Mouse (Mus musculus) limb, embryonic 15.5 days (tissue): Measurements from ENCODE around the gene Lamtor5. TPM values are rescaled to one million over a fixed set of nuclear protein-coding genes. Genes with fewer than 3 reads are reported as not detected.
A peak's percentile ranks its signal among the peaks of the same experiment; 100 is the strongest.

Experiments
- ATAC-seq: fragments of 200-750 bp; cut with Nextera tagmentation; 2 replicates; pipeline ENCODE4 v1.8.0; 2017; ENCODE audit warnings: low read depth, moderate TSS enrichment; ENCODE audit not compliant: insufficient number of reproducible peaks, low FRiP score, low TSS enrichment
- H3K27ac ChIP-seq: fragments of 300-500 bp; sonication (generic); 2 replicates; pipeline ENCODE4 v1.5.1; 2015; ENCODE audit warnings: moderate library complexity, mild to moderate bottlenecking, inconsistent platforms
- H3K27me3 ChIP-seq: fragments of 300-500 bp; sonication (generic); 2 replicates; pipeline ENCODE4 v1.6.1; 2015; ENCODE audit warnings: inconsistent platforms
- H3K36me3 ChIP-seq: fragments of 300-500 bp; sonication (generic); 2 replicates; pipeline ENCODE4 v1.6.1; 2015; ENCODE audit warnings: inconsistent platforms
- H3K4me1 ChIP-seq: fragments of 300-500 bp; sonication (generic); 2 replicates; pipeline ENCODE4 v1.6.1; 2015; ENCODE audit warnings: inconsistent platforms
- H3K4me2 ChIP-seq: fragments of 300-500 bp; sonication (generic); 2 replicates; pipeline ENCODE4 v1.6.1; 2015; ENCODE audit warnings: mild to moderate bottlenecking, inconsistent platforms
- H3K4me3 ChIP-seq: fragments of 300-500 bp; sonication (generic); 2 replicates; pipeline ENCODE4 v1.5.1; 2015; ENCODE audit warnings: mild to moderate bottlenecking, inconsistent platforms
- H3K9ac ChIP-seq: fragments of 300-500 bp; sonication (generic); 2 replicates; pipeline ENCODE4 v1.6.1; 2015; ENCODE audit warnings: inconsistent platforms
- H3K9me3 ChIP-seq: fragments of 300-500 bp; sonication (generic); 2 replicates; pipeline ENCODE4 v1.6.1; 2016; ENCODE audit warnings: inconsistent platforms
- WGBS: fragments of 180-500 bp; shearing (Covaris S2); methylation state at CpG from one replicate; pipeline ENCODE4 v1.1.7; 2015; 5-methylcytosine and 5-hydroxymethylcytosine counted together
- polyA plus RNA-seq: library from polyadenylated mRNA; unstranded; fragments of >200 nt; fragmentation: Nextera tagmentation; extraction: Ambion mirVana; gene quantifications from 2 replicates; pipeline ENCODE4 v1.2.1, GENCODE M21; 2015

Gene Lamtor5
- 175 and 176 TPM in 2 replicates for polyA plus RNA-seq

- no peaks in the 10 kb centered on the region for H3K27me3 ChIP-seq
- peak within 1 kb of the TSS; percentile 65 for H3K4me2 ChIP-seq
- H3K36me3 ChIP-seq: peaks cover 9% of the 10 kb centered on the region
- no peak within 1 kb of the TSS for H3K27ac ChIP-seq
- H3K4me1 ChIP-seq: peaks cover 6% of the 10 kb centered on the region
- WGBS: 3% methylated on average over 43 of the region's 43 CpGs
- ATAC-seq: peak; percentile 86
- peak within 1 kb of the TSS; percentile 72 for H3K9ac ChIP-seq
- no peaks in the 10 kb centered on the region for H3K9me3 ChIP-seq
- H3K4me3 ChIP-seq: peak within 1 kb of the TSS; percentile 98
These were observed at the start of gene Lamtor5 for GRCm38 (mm10) chr3:107278479-107279269. Lamtor5 (plus strand) TSS chr3:107278858.

- WGBS: 77% methylated on average over 5 of the region's 5 CpGs
These were observed 49.4 kb upstream of the Lamtor5 start for GRCm38 (mm10) chr3:107229221-107229620.

GRCm38 (mm10) chr3:107229822-107230221 is 48.8 kb upstream of the Lamtor5 start:
- ATAC-seq: 0 out of 2 replicates have a peak, but pooled peaks have one; percentile 27
- no peak overlapping the region for H3K27ac ChIP-seq
- H3K4me2 ChIP-seq: no peak overlapping the region
- WGBS: 43% methylated on average over 5 of the region's 5 CpGs
- H3K9me3 ChIP-seq: no peaks in the 10 kb centered on the region
- H3K36me3 ChIP-seq: no peaks in the 10 kb centered on the region
- peaks cover 7% of the 10 kb centered on the region for H3K27me3 ChIP-seq
- peaks cover 7% of the 10 kb centered on the region; the same call in 1 of the 2 replicates for H3K4me1 ChIP-seq
- H3K9ac ChIP-seq: no peak overlapping the region
- no peak overlapping the region for H3K4me3 ChIP-seq

More at GRCm38 (mm10) chr3:107229221-107229620, 49.4 kb upstream of the Lamtor5 start:
- no peak for ATAC-seq
- Histone ChIP-seq H3K27ac (no peak overlapping the region), H3K4me2 (no peak overlapping the region), H3K27me3 (peaks cover 7% of the 10 kb centered on the region), H3K9me3 (no peaks in the 10 kb centered on the region), H3K4me1 (peaks cover 7% of the 10 kb centered on the region; the same call in 1 of the 2 replicates), H3K9ac (no peak overlapping the region), H3K36me3 (no peaks in the 10 kb centered on the region), H3K4me3 (no peak overlapping the region)

- H3K9me3 ChIP-seq: no peaks in the 10 kb centered on the region
- peaks cover 7% of the 10 kb centered on the region for H3K27me3 ChIP-seq
- no peak within 1 kb of the TSS for H3K4me3 ChIP-seq
- no peak within 1 kb of the TSS for H3K4me2 ChIP-seq
- no peak within 1 kb of the TSS for H3K9ac ChIP-seq
- no peak for ATAC-seq
- H3K36me3 ChIP-seq: no peaks in the 10 kb centered on the region
- no peak within 1 kb of the TSS for H3K27ac ChIP-seq
- H3K4me1 ChIP-seq: peaks cover 7% of the 10 kb centered on the region; the same call in 1 of the 2 replicates
- WGBS: 27% methylated on average over 1 of the region's 1 CpGs
These were observed 48.1 kb upstream of the Lamtor5 start, which contains the start of gene A630076J17Rik for GRCm38 (mm10) chr3:107230527-107230926. A630076J17Rik (plus strand) TSS chr3:107230614.

- no peak for ATAC-seq
- Histone ChIP-seq H3K27ac (no peak overlapping the region), H3K4me1 (peaks cover 7% of the 10 kb centered on the region; the same call in 1 of the 2 replicates), H3K4me3 (no peak overlapping the region), H3K4me2 (no peak overlapping the region), H3K9me3 (no peaks in the 10 kb centered on the region), H3K36me3 (no peaks in the 10 kb centered on the region), H3K9ac (no peak overlapping the region), H3K27me3 (peaks cover 7% of the 10 kb centered on the region)
- 37% methylated on average over 4 of the region's 4 CpGs for WGBS
These were observed 47.5 kb upstream of the Lamtor5 start for GRCm38 (mm10) chr3:107231202-107231601.

- 8% methylated on average over 11 of the region's 11 CpGs for WGBS
- no peak overlapping the region for H3K9ac ChIP-seq
- no peaks in the 10 kb centered on the region for H3K36me3 ChIP-seq
- H3K4me3 ChIP-seq: no peak overlapping the region
- peaks cover 7% of the 10 kb centered on the region; the same call in 1 of the 2 replicates for H3K4me1 ChIP-seq
- peaks cover 7% of the 10 kb centered on the region for H3K27me3 ChIP-seq
- H3K9me3 ChIP-seq: no peaks in the 10 kb centered on the region
- H3K4me2 ChIP-seq: no peak overlapping the region
- no peak overlapping the region for H3K27ac ChIP-seq
- no peak for ATAC-seq
These were observed 45.3 kb upstream of the Lamtor5 start for GRCm38 (mm10) chr3:107233351-107233813.

- Histone ChIP-seq H3K27me3 (peaks cover 7% of the 10 kb centered on the region), H3K36me3 (no peaks in the 10 kb centered on the region), H3K4me2 (no peak overlapping the region), H3K4me3 (no peak overlapping the region), H3K4me1 (peaks cover 7% of the 10 kb centered on the region; the same call in 1 of the 2 replicates), H3K27ac (no peak overlapping the region), H3K9me3 (no peaks in the 10 kb centered on the region), H3K9ac (no peak overlapping the region)
- WGBS: 34% methylated on average over 2 of the region's 2 CpGs
- no peak for ATAC-seq
These were observed 44.7 kb upstream of the Lamtor5 start for GRCm38 (mm10) chr3:107233945-107234344.

GRCm38 (mm10) chr3:107238051-107238450 is 40.6 kb upstream of the Lamtor5 start:
- Histone ChIP-seq H3K4me2 (no peak overlapping the region), H3K4me1 (peaks cover 5% of the 10 kb centered on the region; the same call in 1 of the 2 replicates), H3K9ac (no peak overlapping the region), H3K4me3 (no peak overlapping the region), H3K9me3 (no peaks in the 10 kb centered on the region), H3K27me3 (peaks cover 1% of the 10 kb centered on the region), H3K36me3 (no peaks in the 10 kb centered on the region), H3K27ac (no peak overlapping the region)
- WGBS: 52% methylated on average over 2 of the region's 2 CpGs
- ATAC-seq: no peak

GRCm38 (mm10) chr3:107238471-107238980 is 40.1 kb upstream of the Lamtor5 start:
- H3K27ac ChIP-seq: no peak overlapping the region
- no peak overlapping the region for H3K4me2 ChIP-seq
- WGBS: 76% methylated on average over 8 of the region's 8 CpGs
- no peaks in the 10 kb centered on the region for H3K9me3 ChIP-seq
- H3K36me3 ChIP-seq: no peaks in the 10 kb centered on the region
- ATAC-seq: no peak
- H3K4me3 ChIP-seq: no peak overlapping the region
- peaks cover 5% of the 10 kb centered on the region; the same call in 1 of the 2 replicates for H3K4me1 ChIP-seq
- no peaks in the 10 kb centered on the region; the same call in 1 of the 2 replicates for H3K27me3 ChIP-seq
- H3K9ac ChIP-seq: no peak overlapping the region

GRCm38 (mm10) chr3:107239607-107240006 is 39.1 kb upstream of the Lamtor5 start, which contains the start of gene Prok1:
Prok1 (minus strand) TSS chr3:107239707.
- no peaks in the 10 kb centered on the region for H3K36me3 ChIP-seq
- 92% methylated on average over 9 of the region's 9 CpGs for WGBS
- no peak within 1 kb of the TSS for H3K9ac ChIP-seq
- peaks cover 5% of the 10 kb centered on the region; the same call in 1 of the 2 replicates for H3K4me1 ChIP-seq
- no peaks in the 10 kb centered on the region; the same call in 1 of the 2 replicates for H3K27me3 ChIP-seq
- H3K27ac ChIP-seq: no peak within 1 kb of the TSS
- no peaks in the 10 kb centered on the region for H3K9me3 ChIP-seq
- no peak for ATAC-seq
- no peak within 1 kb of the TSS for H3K4me2 ChIP-seq
- no peak within 1 kb of the TSS for H3K4me3 ChIP-seq

- no peak overlapping the region for H3K4me3 ChIP-seq
- H3K36me3 ChIP-seq: no peaks in the 10 kb centered on the region
- peaks cover 5% of the 10 kb centered on the region; the same call in 1 of the 2 replicates for H3K4me1 ChIP-seq
- H3K27me3 ChIP-seq: no peaks in the 10 kb centered on the region
- H3K9me3 ChIP-seq: no peaks in the 10 kb centered on the region
- no peak overlapping the region for H3K9ac ChIP-seq
- ATAC-seq: no peak
- no peak overlapping the region for H3K27ac ChIP-seq
- WGBS: 48% methylated on average over 14 of the region's 14 CpGs
- H3K4me2 ChIP-seq: no peak overlapping the region
These were observed 37.1 kb upstream of the Lamtor5 start for GRCm38 (mm10) chr3:107241389-107242094.
